Mouse (Mus musculus) heart, embryonic 11.5 days (tissue): ENCODE data around the gene Rfx5. TPM values are rescaled to one million over a fixed set of nuclear protein-coding genes. Genes with fewer than 3 reads are reported as not detected.
"Not testable (repeated sequence)": the region's sequence is repeated elsewhere in the genome, so short reads cannot be mapped to it uniquely, and the experiment has no call there.

Source experiments
- ATAC-seq: fragments of 200-750 bp; cut with Nextera tagmentation; replicated peaks from 2 replicates; pipeline ENCODE4 v1.8.0; 2017; ENCODE audit warnings: moderate library complexity; ENCODE audit not compliant: insufficient number of reproducible peaks, low FRiP score, low TSS enrichment
- H3K27ac ChIP-seq: fragments of 300-500 bp; sonication (generic); 2 replicates; pipeline ENCODE4 v1.5.1; 2014; ENCODE audit warnings: mild to moderate bottlenecking, low read depth, low read length
- H3K27me3 ChIP-seq: fragments of 300-500 bp; sonication (generic); 2 replicates; pipeline ENCODE4 v1.6.1; 2014; ENCODE audit warnings: mild to moderate bottlenecking, low read length, mixed read lengths; ENCODE audit not compliant: control insufficient read depth, insufficient read depth
- H3K36me3 ChIP-seq: fragments of 300-500 bp; sonication (generic); 2 replicates; pipeline ENCODE4 v1.6.1; 2014; ENCODE audit warnings: mild to moderate bottlenecking, low read length, moderate library complexity, mixed read lengths; ENCODE audit not compliant: control insufficient read depth, insufficient read depth
- H3K4me1 ChIP-seq: fragments of 300-500 bp; sonication (generic); 2 replicates; pipeline ENCODE4 v1.6.1; 2014; ENCODE audit warnings: low read length; ENCODE audit not compliant: control insufficient read depth, insufficient read depth
- H3K4me2 ChIP-seq: fragments of 300-500 bp; sonication (generic); 2 replicates; pipeline ENCODE4 v1.6.1; 2014; ENCODE audit warnings: mild to moderate bottlenecking, moderate library complexity
- H3K4me3 ChIP-seq: fragments of 300-500 bp; sonication (generic); 2 replicates; pipeline ENCODE4 v1.5.1; 2014; ENCODE audit warnings: low read depth, low read length
- H3K9ac ChIP-seq: fragments of 300-500 bp; sonication (generic); 2 replicates; pipeline ENCODE4 v1.6.1; 2014; ENCODE audit warnings: mild to moderate bottlenecking, low read depth, low read length, moderate library complexity
- H3K9me3 ChIP-seq: fragments of 300-500 bp; sonication (generic); replicated peaks from 2 replicates; pipeline ENCODE4 v1.6.1; 2016; ENCODE audit warnings: low read length; ENCODE audit not compliant: control insufficient read depth
- WGBS: fragments of 180-500 bp; shearing (Covaris S2); extraction: QIAGEN DNeasy Blood & Tissue Kit; methylation state at CpG from one replicate; pipeline ENCODE4 v1.1.7; 2014; ENCODE audit not compliant: insufficient replicate concordance; 5-methylcytosine and 5-hydroxymethylcytosine counted together
- polyA plus RNA-seq: library from polyadenylated mRNA; unstranded; fragments of >200 nt; fragmentation: Nextera tagmentation; extraction: Ambion mirVana; gene quantifications from 2 replicates; pipeline ENCODE4 v1.2.1, GENCODE M21; 2014

Rfx5 gene
- polyA plus RNA-seq, 1 experiment from 2014 or later, result 6.7 TPM

- not testable (repeated sequence) for H3K4me3 ChIP-seq, H3K4me1 ChIP-seq, H3K36me3 ChIP-seq, ATAC-seq, H3K27me3 ChIP-seq, H3K9ac ChIP-seq, H3K9me3 ChIP-seq, H3K27ac ChIP-seq, H3K4me2 ChIP-seq
- WGBS, result 24% methylated on average over 3 of the region's 4 CpGs
Observed at GRCm38 (mm10) chr3:94943706-94944105, 10.2 kb upstream of the Rfx5 start.

GRCm38 (mm10) chr3:94948066-94948614, 5.7 kb upstream of the Rfx5 start:
- Histone ChIP-seq H3K9me3 (no peaks in the 10 kb centered on the region), H3K4me2 (no peak overlapping the region), H3K9ac (no peak overlapping the region), H3K27me3 (no peaks in the 10 kb centered on the region), H3K4me1 (0 out of 2 replicates have a peak, but pooled peaks cover 2% of the 10 kb centered on the region), H3K27ac (no peak overlapping the region), H3K36me3 (no peaks in the 10 kb centered on the region), H3K4me3 (no peak overlapping the region)
- ATAC-seq, result no peak
- WGBS, result 66% methylated on average over 3 of the region's 3 CpGs

- no peak for ATAC-seq
- Histone ChIP-seq H3K9ac (no peak overlapping the region), H3K9me3 (no peaks in the 10 kb centered on the region), H3K27me3 (no peaks in the 10 kb centered on the region), H3K4me2 (no peak overlapping the region), H3K27ac (no peak overlapping the region), H3K4me1 (0 out of 2 replicates have a peak, but pooled peaks cover 2% of the 10 kb centered on the region), H3K4me3 (no peak overlapping the region), H3K36me3 (no peaks in the 10 kb centered on the region)
- WGBS, result 80% methylated on average over 3 of the region's 3 CpGs
Observed at GRCm38 (mm10) chr3:94949645-94950044, 4.2 kb upstream of the Rfx5 start.

- Histone ChIP-seq H3K27me3 (no peaks in the 10 kb centered on the region), H3K36me3 (peaks cover 12% of the 10 kb centered on the region), H3K4me1 (0 out of 2 replicates have a peak, but pooled peaks cover 5% of the 10 kb centered on the region), H3K4me2 (peak overlapping the region; percentile 72), H3K9me3 (no peaks in the 10 kb centered on the region), H3K9ac (no peak overlapping the region), H3K27ac (no peak overlapping the region), H3K4me3 (peak overlapping the region; percentile 67; the same call in 1 of the 2 replicates)
- ATAC-seq, result no peak
- 66% methylated on average over 5 of the region's 5 CpGs for WGBS
Observed at GRCm38 (mm10) chr3:94952806-94953205, 1.1 kb upstream of the Rfx5 start.

GRCm38 (mm10) chr3:94953384-94953763, 501 bp upstream of the Rfx5 start:
- H3K27me3 ChIP-seq, result no peaks in the 10 kb centered on the region
- no peak; the same call in 1 of the 2 replicates for ATAC-seq
- H3K4me1 ChIP-seq, result peaks cover 6% of the 10 kb centered on the region; the same call in 1 of the 2 replicates
- H3K36me3 ChIP-seq, result peaks cover 16% of the 10 kb centered on the region
- H3K9me3 ChIP-seq, result no peaks in the 10 kb centered on the region
- peak overlapping the region; percentile 48 for H3K27ac ChIP-seq
- peak overlapping the region; percentile 84 for H3K9ac ChIP-seq
- 15% methylated on average over 9 of the region's 9 CpGs for whole genome bisulfite sequencing
- H3K4me3 ChIP-seq, result peak overlapping the region; percentile 67
- peak overlapping the region; percentile 72 for H3K4me2 ChIP-seq

GRCm38 (mm10) chr3:94958295-94958694, 4.4 kb downstream of the Rfx5 start:
- no peak overlapping the region for H3K4me2 ChIP-seq
- peaks cover 14% of the 10 kb centered on the region for H3K4me1 ChIP-seq
- H3K9ac ChIP-seq, result no peak overlapping the region

GRCm38 (mm10) chr3:94959871-94960270, 6.0 kb downstream of the Rfx5 start:
- H3K4me3 ChIP-seq, result no peak overlapping the region
- H3K9ac ChIP-seq, result no peak overlapping the region
- no peak overlapping the region for H3K27ac ChIP-seq
- no peaks in the 10 kb centered on the region for H3K9me3 ChIP-seq
- H3K27me3 ChIP-seq, result no peaks in the 10 kb centered on the region
- ATAC-seq, result no peak
- H3K4me2 ChIP-seq, result no peak overlapping the region
- H3K36me3 ChIP-seq, result peaks cover 18% of the 10 kb centered on the region
- peaks cover 13% of the 10 kb centered on the region for H3K4me1 ChIP-seq
- 43% methylated on average over 8 of the region's 8 CpGs for WGBS

More at GRCm38 (mm10) chr3:94958295-94958694, 4.4 kb downstream of the Rfx5 start:
- Histone ChIP-seq H3K36me3 (peaks cover 18% of the 10 kb centered on the region), H3K9me3 (no peaks in the 10 kb centered on the region), H3K4me3 (no peak overlapping the region), H3K27me3 (no peaks in the 10 kb centered on the region), H3K27ac (no peak overlapping the region)
- 80% methylated on average over 8 of the region's 8 CpGs for WGBS
- ATAC-seq, result no peak

GRCm38 (mm10) chr3:94960322-94960721, 6.4 kb downstream of the Rfx5 start:
- no peaks in the 10 kb centered on the region for H3K27me3 ChIP-seq
- no peak overlapping the region for H3K9ac ChIP-seq
- 53% methylated on average over 5 of the region's 5 CpGs for WGBS
- H3K4me1 ChIP-seq, result peaks cover 12% of the 10 kb centered on the region
- no peak overlapping the region for H3K4me2 ChIP-seq
- H3K36me3 ChIP-seq, result peaks cover 18% of the 10 kb centered on the region
- H3K9me3 ChIP-seq, result no peaks in the 10 kb centered on the region
- no peak overlapping the region for H3K4me3 ChIP-seq
- ATAC-seq, result no peak
- no peak overlapping the region for H3K27ac ChIP-seq

GRCm38 (mm10) chr3:94964989-94965388, 11.1 kb downstream of the Rfx5 start:
- no peak overlapping the region for H3K27ac ChIP-seq
- no peak overlapping the region for H3K4me2 ChIP-seq
- no peaks in the 10 kb centered on the region for H3K4me1 ChIP-seq
- H3K9me3 ChIP-seq, result no peaks in the 10 kb centered on the region
- H3K36me3 ChIP-seq, result no peaks in the 10 kb centered on the region
- no peak for ATAC-seq
- no peak overlapping the region for H3K9ac ChIP-seq
- 84% methylated on average over 1 of the region's 1 CpGs for WGBS
- H3K27me3 ChIP-seq, result no peaks in the 10 kb centered on the region
- H3K4me3 ChIP-seq, result no peak overlapping the region
